Mouse (Mus musculus): ENCODE data around the gene Tpp2. TPM values are rescaled to one million over a fixed set of nuclear protein-coding genes. Genes with fewer than 3 reads are reported as not detected.

The Tpp2 gene
- polyA plus RNA-seq, 1 experiment from 2014 or later, result 18.8 TPM

GRCm38 (mm10) chr1:44046556-44046955 is 113.1 kb downstream of the Tpp2 start:
- H3K36me3 ChIP-seq (ENCODE audit: control insufficient read depth, insufficient read depth), result no peaks in the 10 kb centered on the region
- H3K27ac ChIP-seq (ENCODE audit: low read depth, low read length), result no peak overlapping the region
- TF ChIP-seq CTCF (IDR thresholded peaks at IDR 0.05; ENCODE audit: low read depth), result no peak
- no peak for ATAC-seq
- WGBS, result 67% methylated on average over 2 of the region's 2 CpGs
- no peaks in the 10 kb centered on the region for H3K27me3 ChIP-seq (replicated peaks; ENCODE audit: control insufficient read depth, insufficient read depth, low read length)
- no peak overlapping the region for H3K4me2 ChIP-seq (replicated peaks; ENCODE audit: low read depth)
- no peak overlapping the region for H3K9ac ChIP-seq (ENCODE audit: low read depth, low read length)
- no peak overlapping the region for H3K4me3 ChIP-seq (ENCODE audit: low read depth, low read length)
- no peaks in the 10 kb centered on the region for H3K9me3 ChIP-seq (ENCODE audit: control insufficient read depth)
- no peaks in the 10 kb centered on the region for H3K4me1 ChIP-seq (replicated peaks; ENCODE audit: control insufficient read depth, insufficient read depth, low read length)

Small RNA genes lying within 50 kb of the gene (microRNA-seq; reads per million reads assigned to microRNA genes)
- not detected for gene Gm24180

Other genes with a start within 250 kb of the Tpp2 start
- 4.3 and 4.4 TPM in 2 replicates for gene 1500015O10Rik, start 203.0 kb upstream of the Tpp2 start, polyA plus RNA-seq (2015; fragmentation: Nextera tagmentation; extraction: Ambion mirVana)
- gene Uxs1, start 105.8 kb upstream of the Tpp2 start, polyA plus RNA-seq (2015; fragmentation: Nextera tagmentation; extraction: Ambion mirVana), result 20.5 and 21.6 TPM in 2 replicates
- gene Mettl21c, start 86.4 kb downstream of the Tpp2 start, polyA plus RNA-seq (2015; fragmentation: Nextera tagmentation; extraction: Ambion mirVana), result 0.16 and 0.31 TPM in 2 replicates
- gene Gm8251, start 128.3 kb downstream of the Tpp2 start, polyA plus RNA-seq (2015; fragmentation: Nextera tagmentation; extraction: Ambion mirVana), result 0.03 TPM in 1 of 2 replicates, not detected in the other
- gene Tex30, start 168.8 kb downstream of the Tpp2 start, polyA plus RNA-seq (2015; fragmentation: Nextera tagmentation; extraction: Ambion mirVana), result 37.0 and 39.0 TPM in 2 replicates
- 13.2 and 14.7 TPM in 2 replicates for gene Kdelc1, start 185.2 kb downstream of the Tpp2 start, polyA plus RNA-seq (2015; fragmentation: Nextera tagmentation; extraction: Ambion mirVana)
- 7.4 and 7.6 TPM in 2 replicates for gene Bivm, start 185.3 kb downstream of the Tpp2 start, polyA plus RNA-seq (2015; fragmentation: Nextera tagmentation; extraction: Ambion mirVana)
- gene Ercc5, start 214.1 kb downstream of the Tpp2 start, polyA plus RNA-seq (2015; fragmentation: Nextera tagmentation; extraction: Ambion mirVana), result 7.6 and 8.7 TPM in 2 replicates

All from intestine, postnatal 0 days (tissue).